Mouse (Mus musculus): ENCODE measurements around the gene Vps37b. TPM values are rescaled to one million over a fixed set of nuclear protein-coding genes. Genes with fewer than 3 reads are reported as not detected.

Gene Vps37b
- polyA plus RNA-seq, 1 experiment from 2014 or later: 70.9 TPM

- H3K4me2 ChIP-seq (ENCODE audit: low read length): peak overlapping the region; percentile 71
- no peaks in the 10 kb centered on the region for H3K27me3 ChIP-seq (replicated peaks; ENCODE audit: control insufficient read depth, insufficient read depth, low read length)
- no peak overlapping the region; the same call in 1 of the 2 replicates for H3K27ac ChIP-seq (ENCODE audit: low read depth, low read length)
- peaks cover 55% of the 10 kb centered on the region for H3K4me1 ChIP-seq (ENCODE audit: control insufficient read depth, insufficient read depth, low read depth, low read length)
- 0 out of 2 replicates have a peak overlapping the region, but pooled peaks have one; percentile 15 for H3K9ac ChIP-seq (ENCODE audit: low read depth, low read length)
- H3K36me3 ChIP-seq (ENCODE audit: control insufficient read depth, insufficient read depth, low read length): no peaks in the 10 kb centered on the region
- peak overlapping the region; percentile 14; the same call in 1 of the 2 replicates for H3K4me3 ChIP-seq (ENCODE audit: low read length)
- 41% methylated on average over 7 of the region's 7 CpGs for WGBS
- no peak for ATAC-seq
- H3K9me3 ChIP-seq (ENCODE audit: control insufficient read depth, low read length): no peaks in the 10 kb centered on the region
Measured at GRCm38 (mm10) chr5:124028680-124029079, 3.4 kb downstream of the Vps37b start.

DNA sequence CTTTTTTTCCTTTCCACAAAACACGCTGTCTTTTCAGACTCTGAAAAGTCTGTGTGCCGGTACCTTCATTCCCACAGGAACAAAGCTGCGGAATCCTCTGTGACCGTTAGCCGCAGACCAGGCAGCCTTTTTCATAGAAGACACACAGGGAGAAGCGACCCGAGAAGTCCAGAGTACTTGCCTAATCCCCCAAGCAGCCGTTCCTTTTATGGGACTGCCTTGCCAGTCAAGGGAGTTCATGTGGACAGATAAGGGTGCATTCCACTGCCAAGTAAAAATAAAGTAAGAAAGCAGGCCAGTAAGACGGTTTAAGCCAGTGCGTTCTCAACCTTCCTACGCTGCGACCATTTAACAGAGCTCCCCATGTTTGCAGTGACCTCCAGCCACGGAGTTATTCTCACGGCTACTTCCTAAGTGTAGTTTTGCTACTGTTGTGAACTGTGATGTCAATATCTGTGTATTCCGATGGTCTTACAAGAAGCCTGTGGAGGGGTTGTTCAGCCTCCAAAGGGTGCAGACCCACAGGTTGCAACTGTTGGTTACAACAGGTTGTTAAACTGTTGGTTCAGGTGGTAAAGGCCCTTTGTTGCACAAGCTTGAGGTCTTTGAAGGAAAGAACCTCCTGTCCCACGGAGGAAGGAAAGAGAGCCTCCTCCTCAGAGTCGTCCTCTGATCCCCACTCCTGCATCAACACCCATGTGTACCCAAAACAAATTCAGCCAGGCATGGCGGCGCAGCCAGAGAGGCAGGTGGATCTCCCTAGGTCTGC, 4.2 kb downstream of the Vps37b start:
- Histone ChIP-seq H3K4me1 (ENCODE audit: control insufficient read depth, insufficient read depth, low read depth, low read length) (peaks cover 57% of the 10 kb centered on the region), H3K9ac (ENCODE audit: low read depth, low read length) (peak overlapping the region; percentile 15), H3K4me3 (ENCODE audit: low read length) (peak overlapping the region; percentile 18), H3K9me3 (ENCODE audit: control insufficient read depth, low read length) (no peaks in the 10 kb centered on the region), H3K4me2 (ENCODE audit: low read length) (peak overlapping the region; percentile 71), H3K36me3 (ENCODE audit: control insufficient read depth, insufficient read depth, low read length) (no peaks in the 10 kb centered on the region), H3K27me3 (replicated peaks; ENCODE audit: control insufficient read depth, insufficient read depth, low read length) (no peaks in the 10 kb centered on the region), H3K27ac (ENCODE audit: low read depth, low read length) (peak overlapping the region; percentile 14)
- no peak for ATAC-seq
- 58% methylated on average over 19 of the region's 19 CpGs for WGBS

- H3K4me3 ChIP-seq (ENCODE audit: low read length): no peak overlapping the region
- 0 out of 2 replicates have a peak overlapping the region, but pooled peaks have one; percentile 3 for H3K9ac ChIP-seq (ENCODE audit: low read depth, low read length)
- H3K36me3 ChIP-seq (ENCODE audit: control insufficient read depth, insufficient read depth, low read length): no peaks in the 10 kb centered on the region
- H3K9me3 ChIP-seq (ENCODE audit: control insufficient read depth, low read length): no peaks in the 10 kb centered on the region
- no peak for ATAC-seq
- H3K27me3 ChIP-seq (replicated peaks; ENCODE audit: control insufficient read depth, insufficient read depth, low read length): no peaks in the 10 kb centered on the region
- peak overlapping the region; percentile 0; the same call in 1 of the 2 replicates for H3K4me2 ChIP-seq (ENCODE audit: low read length)
- 43% methylated on average over 5 of the region's 5 CpGs for WGBS
- no peak overlapping the region for H3K27ac ChIP-seq (ENCODE audit: low read depth, low read length)
- peaks cover 57% of the 10 kb centered on the region for H3K4me1 ChIP-seq (ENCODE audit: control insufficient read depth, insufficient read depth, low read depth, low read length)
Measured at GRCm38 (mm10) chr5:124026568-124026967, 5.5 kb downstream of the Vps37b start.

DNA sequence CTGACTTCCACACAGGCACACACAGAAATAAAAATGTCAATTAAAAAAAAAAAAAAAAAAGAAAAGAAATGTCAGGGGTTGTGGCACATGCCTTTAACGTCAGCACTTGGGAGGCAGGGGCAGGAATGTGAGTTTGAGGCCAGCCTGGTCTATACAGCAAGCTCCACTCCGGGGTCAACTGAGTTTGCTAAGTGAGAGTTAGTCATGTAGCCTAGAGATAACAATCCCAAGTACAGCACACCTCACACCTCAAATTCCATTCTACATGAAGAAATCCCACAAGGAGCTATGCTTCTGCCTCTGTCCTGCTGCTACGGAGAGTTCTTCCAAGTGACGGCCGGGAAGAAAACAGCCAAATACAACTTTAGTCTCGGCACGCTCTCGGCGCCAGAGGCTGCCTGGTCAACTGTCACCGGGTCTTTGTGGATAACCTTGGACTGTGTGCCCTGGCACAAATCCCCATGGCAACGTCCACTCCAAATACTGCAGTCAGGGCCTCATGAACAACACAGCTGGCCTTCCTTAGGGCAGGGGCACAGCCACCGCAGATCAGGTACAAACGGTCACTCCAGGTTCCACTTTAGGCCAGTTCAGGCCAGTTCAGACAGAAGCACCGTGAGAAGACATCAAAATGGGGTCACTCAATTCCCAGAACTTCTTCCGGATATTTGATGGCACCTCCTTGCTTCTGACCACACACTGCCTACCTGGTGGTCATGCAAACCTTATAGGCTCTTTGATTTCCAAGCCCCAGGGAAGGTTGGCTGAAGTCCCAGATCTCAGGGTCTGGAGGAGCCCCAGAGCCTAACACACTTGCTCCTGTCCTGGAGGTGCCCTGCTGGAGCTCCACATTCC, 6.3 kb downstream of the Vps37b start:
- H3K9me3 ChIP-seq (ENCODE audit: control insufficient read depth, low read length): no peaks in the 10 kb centered on the region
- no peak for ATAC-seq
- peak overlapping the region; percentile 4; the same call in 1 of the 2 replicates for H3K4me2 ChIP-seq (ENCODE audit: low read length)
- 71% methylated on average over 15 of the region's 15 CpGs for WGBS
- H3K27ac ChIP-seq (ENCODE audit: low read depth, low read length): 0 out of 2 replicates have a peak overlapping the region, but pooled peaks have one; percentile 17
- no peaks in the 10 kb centered on the region for H3K27me3 ChIP-seq (replicated peaks; ENCODE audit: control insufficient read depth, insufficient read depth, low read length)
- no peaks in the 10 kb centered on the region for H3K36me3 ChIP-seq (ENCODE audit: control insufficient read depth, insufficient read depth, low read length)
- H3K9ac ChIP-seq (ENCODE audit: low read depth, low read length): no peak overlapping the region
- peaks cover 57% of the 10 kb centered on the region for H3K4me1 ChIP-seq (ENCODE audit: control insufficient read depth, insufficient read depth, low read depth, low read length)
- no peak overlapping the region for H3K4me3 ChIP-seq (ENCODE audit: low read length)

GRCm38 (mm10) chr5:124025146-124025545, 6.9 kb downstream of the Vps37b start:
- Histone ChIP-seq H3K27me3 (replicated peaks; ENCODE audit: control insufficient read depth, insufficient read depth, low read length) (no peaks in the 10 kb centered on the region), H3K4me3 (ENCODE audit: low read length) (no peak overlapping the region), H3K36me3 (ENCODE audit: control insufficient read depth, insufficient read depth, low read length) (no peaks in the 10 kb centered on the region), H3K4me1 (ENCODE audit: control insufficient read depth, insufficient read depth, low read depth, low read length) (peaks cover 54% of the 10 kb centered on the region), H3K9me3 (ENCODE audit: control insufficient read depth, low read length) (no peaks in the 10 kb centered on the region), H3K9ac (ENCODE audit: low read depth, low read length) (0 out of 2 replicates have a peak overlapping the region, but pooled peaks have one; percentile 24), H3K4me2 (ENCODE audit: low read length) (0 out of 2 replicates have a peak overlapping the region, but pooled peaks have one; percentile 4), H3K27ac (ENCODE audit: low read depth, low read length) (no peak overlapping the region; the same call in 1 of the 2 replicates)
- 28% methylated on average over 9 of the region's 9 CpGs for WGBS
- ATAC-seq: no peak

- Histone ChIP-seq H3K9me3 (ENCODE audit: control insufficient read depth, low read length) (no peaks in the 10 kb centered on the region), H3K27ac (ENCODE audit: low read depth, low read length) (peak overlapping the region; percentile 57), H3K4me1 (ENCODE audit: control insufficient read depth, insufficient read depth, low read depth, low read length) (peaks cover 53% of the 10 kb centered on the region), H3K4me3 (ENCODE audit: low read length) (no peak overlapping the region), H3K27me3 (replicated peaks; ENCODE audit: control insufficient read depth, insufficient read depth, low read length) (no peaks in the 10 kb centered on the region), H3K36me3 (ENCODE audit: control insufficient read depth, insufficient read depth, low read length) (no peaks in the 10 kb centered on the region), H3K9ac (ENCODE audit: low read depth, low read length) (no peak overlapping the region), H3K4me2 (ENCODE audit: low read length) (no peak overlapping the region)
- ATAC-seq: peak; percentile 60
- WGBS: 37% methylated on average over 6 of the region's 6 CpGs
Measured at GRCm38 (mm10) chr5:124024677-124025076, 7.4 kb downstream of the Vps37b start.

- no peak overlapping the region for H3K27ac ChIP-seq (ENCODE audit: low read depth, low read length)
- no peak overlapping the region for H3K4me2 ChIP-seq (ENCODE audit: low read length)
- 86% methylated on average over 7 of the region's 7 CpGs for WGBS
- no peaks in the 10 kb centered on the region for H3K36me3 ChIP-seq (ENCODE audit: control insufficient read depth, insufficient read depth, low read length)
- H3K4me1 ChIP-seq (ENCODE audit: control insufficient read depth, insufficient read depth, low read depth, low read length): peaks cover 47% of the 10 kb centered on the region
- no peaks in the 10 kb centered on the region for H3K9me3 ChIP-seq (ENCODE audit: control insufficient read depth, low read length)
- no peak overlapping the region for H3K4me3 ChIP-seq (ENCODE audit: low read length)
- no peak overlapping the region for H3K9ac ChIP-seq (ENCODE audit: low read depth, low read length)
- ATAC-seq: no peak
- no peaks in the 10 kb centered on the region for H3K27me3 ChIP-seq (replicated peaks; ENCODE audit: control insufficient read depth, insufficient read depth, low read length)
Measured at GRCm38 (mm10) chr5:124022365-124022764, 9.7 kb downstream of the Vps37b start.

DNA sequence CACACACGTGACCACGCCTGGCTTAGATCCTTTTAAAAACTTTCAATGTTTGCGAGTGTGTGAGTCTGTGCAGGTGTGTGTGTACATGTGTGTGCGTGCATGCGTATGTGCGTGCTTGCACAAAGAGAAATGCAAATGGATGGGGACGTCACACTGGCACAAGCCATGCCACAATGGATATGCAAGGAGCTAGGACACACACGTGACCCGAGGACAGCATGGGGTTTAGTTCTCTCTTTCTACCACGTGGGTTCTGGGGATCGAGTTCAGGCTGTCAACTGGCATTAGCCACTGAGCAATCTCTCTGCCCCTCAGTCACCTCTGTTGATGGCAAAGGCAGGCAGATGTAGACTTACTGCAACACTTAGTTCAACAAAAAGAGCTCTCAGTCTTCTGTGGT, 10.4 kb downstream of the Vps37b start:
- Histone ChIP-seq H3K4me3 (ENCODE audit: low read length) (no peak overlapping the region), H3K27ac (ENCODE audit: low read depth, low read length) (no peak overlapping the region), H3K4me2 (ENCODE audit: low read length) (no peak overlapping the region), H3K36me3 (ENCODE audit: control insufficient read depth, insufficient read depth, low read length) (no peaks in the 10 kb centered on the region), H3K9me3 (ENCODE audit: control insufficient read depth, low read length) (no peaks in the 10 kb centered on the region), H3K9ac (ENCODE audit: low read depth, low read length) (no peak overlapping the region), H3K27me3 (replicated peaks; ENCODE audit: control insufficient read depth, insufficient read depth, low read length) (no peaks in the 10 kb centered on the region), H3K4me1 (ENCODE audit: control insufficient read depth, insufficient read depth, low read depth, low read length) (peaks cover 50% of the 10 kb centered on the region)
- ATAC-seq: no peak
- WGBS: 77% methylated on average over 11 of the region's 11 CpGs

- Histone ChIP-seq H3K4me1 (ENCODE audit: control insufficient read depth, insufficient read depth, low read depth, low read length) (peaks cover 50% of the 10 kb centered on the region), H3K9me3 (ENCODE audit: control insufficient read depth, low read length) (no peaks in the 10 kb centered on the region), H3K4me3 (ENCODE audit: low read length) (no peak overlapping the region), H3K4me2 (ENCODE audit: low read length) (no peak overlapping the region), H3K9ac (ENCODE audit: low read depth, low read length) (no peak overlapping the region), H3K36me3 (ENCODE audit: control insufficient read depth, insufficient read depth, low read length) (no peaks in the 10 kb centered on the region), H3K27me3 (replicated peaks; ENCODE audit: control insufficient read depth, insufficient read depth, low read length) (no peaks in the 10 kb centered on the region), H3K27ac (ENCODE audit: low read depth, low read length) (no peak overlapping the region)
- no peak for ATAC-seq
- 92% methylated on average over 11 of the region's 11 CpGs for WGBS
Measured at GRCm38 (mm10) chr5:124021148-124021547, 10.9 kb downstream of the Vps37b start.
